Mouse (Mus musculus) kidney, adult 2 months (tissue): ENCODE results near the gene 5730522E02Rik.

Experiments
- CTCF ChIP-seq: fragments of 200-500 bp; conservative IDR thresholded peaks from 2 replicates; pipeline ENCODE4 v1.5.1; 2011; ENCODE audit warnings: low read depth, mild to moderate bottlenecking, control low read depth, low read length, moderate library complexity, mixed read lengths; ENCODE audit not compliant: insufficient read depth, insufficient read length
- POLR2A ChIP-seq: fragments of 200-500 bp; IDR thresholded peaks from one replicate; pipeline ENCODE4 v1.6.1; 2011; ENCODE audit warnings: low read depth, low read length, control low read depth

GRCm38 (mm10) chr11:25753156-25753899 is 457.2 kb downstream of the 5730522E02Rik start:
- TF ChIP-seq CTCF (no peak), POLR2A (no peak)
